29 mouse cellular contexts compared by ENCODE assay signal in the genomic region with DNA sequence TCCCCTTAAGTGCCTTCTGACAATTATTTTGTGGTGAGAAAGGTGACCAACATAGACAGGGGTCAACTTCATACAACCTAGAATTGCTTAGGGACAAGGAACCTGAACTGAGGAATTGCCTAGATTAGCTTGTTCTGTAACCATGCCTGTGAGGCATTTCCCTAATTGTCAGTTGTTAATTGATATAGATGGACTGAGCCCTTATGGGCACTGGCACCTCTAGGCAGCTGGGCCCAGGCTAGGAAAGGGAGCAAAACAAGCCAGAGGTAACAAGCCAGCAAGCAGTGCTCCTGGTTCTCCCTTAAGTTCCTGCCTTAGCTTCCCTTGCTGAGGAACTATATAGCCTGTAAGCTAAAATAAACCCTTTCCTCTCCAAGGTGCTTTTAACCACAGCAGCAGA.
"Had no signal": no experiment of that assay in that cellular context is flagged by ENCODE, and none has a peak within 500 bp of the region (broad histone marks: within the 10 kb centered on the region; RNA-seq: fewer than 3 reads in every experiment).

No protein-coding gene starts in this region.

- H3K9me3 ChIP-seq: limb, embryonic 10.5 days; limb, embryonic 12.5 days; limb, embryonic 13.5 days; limb, embryonic 15.5 days; liver, embryonic 12.5 days; liver, embryonic 13.5 days; liver, embryonic 15.5 days; lung, embryonic 15.5 days; midbrain, embryonic 10.5 days; midbrain, embryonic 12.5 days; midbrain, embryonic 13.5 days; midbrain, embryonic 15.5 days; neural tube, embryonic 12.5 days had no signal

- DNase-seq: left cerebral cortex, postnatal 4 days; liver; liver, embryonic 13.5 days; liver, postnatal 0 days; lung, adult 18-20 months; lung, adult 2 months; lung, postnatal 14 days; lung, postnatal 36 days; lung, postnatal 4 days had no signal

- H3K27ac ChIP-seq: limb, embryonic 10.5 days; limb, embryonic 12.5 days; limb, embryonic 13.5 days; limb, embryonic 15.5 days; liver, embryonic 12.5 days; liver, embryonic 13.5 days; liver, embryonic 14.5 days; liver, embryonic 15.5 days; lung, embryonic 15.5 days; macrophage; midbrain, embryonic 10.5 days; midbrain, embryonic 12.5 days; midbrain, embryonic 13.5 days; midbrain, embryonic 15.5 days; neural tube, embryonic 12.5 days had no signal

- ATAC-seq: liver, embryonic 12.5 days; liver, postnatal 0 days; lung, postnatal 0 days; midbrain, embryonic 15.5 days; midbrain, embryonic 16.5 days had no signal

- H3K4me3 ChIP-seq: limb, embryonic 10.5 days; limb, embryonic 12.5 days; limb, embryonic 13.5 days; limb, embryonic 15.5 days; liver, embryonic 12.5 days; liver, embryonic 13.5 days; liver, embryonic 15.5 days; lung, embryonic 15.5 days; megakaryocyte, embryonic 14.5 days; midbrain, embryonic 10.5 days; midbrain, embryonic 12.5 days; midbrain, embryonic 13.5 days; midbrain, embryonic 15.5 days; myocyte; neural tube, embryonic 12.5 days had no signal

- H3K36me3 ChIP-seq: limb, embryonic 10.5 days; limb, embryonic 12.5 days; limb, embryonic 13.5 days; limb, embryonic 15.5 days; liver, embryonic 12.5 days; liver, embryonic 13.5 days; liver, embryonic 15.5 days; lung, embryonic 15.5 days; midbrain, embryonic 10.5 days; midbrain, embryonic 12.5 days; midbrain, embryonic 13.5 days; midbrain, embryonic 15.5 days; neural tube, embryonic 12.5 days had no signal

- H3K4me1 ChIP-seq: limb, embryonic 10.5 days; limb, embryonic 12.5 days; limb, embryonic 13.5 days; limb, embryonic 15.5 days; liver, embryonic 12.5 days; liver, embryonic 13.5 days; liver, embryonic 15.5 days; lung, embryonic 15.5 days; midbrain, embryonic 10.5 days; midbrain, embryonic 13.5 days; midbrain, embryonic 15.5 days; neural tube, embryonic 12.5 days had no signal

- H3K27me3 ChIP-seq: limb, embryonic 12.5 days; limb, embryonic 13.5 days; limb, embryonic 15.5 days; liver, embryonic 12.5 days; liver, embryonic 13.5 days; liver, embryonic 15.5 days; lung, embryonic 15.5 days; megakaryocyte, embryonic 14.5 days; midbrain, embryonic 12.5 days; midbrain, embryonic 13.5 days; midbrain, embryonic 15.5 days; neural tube, embryonic 12.5 days had no signal

- H3K4me2 ChIP-seq: limb, embryonic 12.5 days; limb, embryonic 13.5 days; limb, embryonic 15.5 days; liver, embryonic 11.5 days; liver, embryonic 12.5 days; liver, embryonic 13.5 days; liver, embryonic 15.5 days; lung, embryonic 14.5 days; lung, embryonic 15.5 days; midbrain, embryonic 12.5 days; midbrain, embryonic 13.5 days; midbrain, embryonic 15.5 days; neural tube, embryonic 12.5 days had no signal

- H3K9ac ChIP-seq: limb, embryonic 12.5 days; limb, embryonic 13.5 days; limb, embryonic 15.5 days; liver, embryonic 12.5 days; liver, embryonic 13.5 days; liver, embryonic 14.5 days; liver, embryonic 15.5 days; liver, postnatal 0 days; lung, embryonic 14.5 days; lung, embryonic 15.5 days; midbrain, embryonic 12.5 days; midbrain, embryonic 13.5 days; midbrain, embryonic 15.5 days; neural tube, embryonic 12.5 days had no signal
